Mouse (Mus musculus) embryonic fibroblast, embryonic 13.5 days (primary cell): ENCODE measurements around the gene Mms19.

Experiments
- CTCF ChIP-seq: IDR thresholded peaks from 2 replicates; pipeline ENCODE4 v1.5.1; 2011; ENCODE audit warnings: mild to moderate bottlenecking, control low read depth, low read length, moderate library complexity, borderline replicate concordance; ENCODE audit not compliant: insufficient read depth
- POLR2A ChIP-seq: IDR thresholded peaks from 2 replicates; pipeline ENCODE4 v1.6.1; 2011; ENCODE audit warnings: low read depth, mild to moderate bottlenecking, control low read depth, low read length, moderate library complexity

DNA sequence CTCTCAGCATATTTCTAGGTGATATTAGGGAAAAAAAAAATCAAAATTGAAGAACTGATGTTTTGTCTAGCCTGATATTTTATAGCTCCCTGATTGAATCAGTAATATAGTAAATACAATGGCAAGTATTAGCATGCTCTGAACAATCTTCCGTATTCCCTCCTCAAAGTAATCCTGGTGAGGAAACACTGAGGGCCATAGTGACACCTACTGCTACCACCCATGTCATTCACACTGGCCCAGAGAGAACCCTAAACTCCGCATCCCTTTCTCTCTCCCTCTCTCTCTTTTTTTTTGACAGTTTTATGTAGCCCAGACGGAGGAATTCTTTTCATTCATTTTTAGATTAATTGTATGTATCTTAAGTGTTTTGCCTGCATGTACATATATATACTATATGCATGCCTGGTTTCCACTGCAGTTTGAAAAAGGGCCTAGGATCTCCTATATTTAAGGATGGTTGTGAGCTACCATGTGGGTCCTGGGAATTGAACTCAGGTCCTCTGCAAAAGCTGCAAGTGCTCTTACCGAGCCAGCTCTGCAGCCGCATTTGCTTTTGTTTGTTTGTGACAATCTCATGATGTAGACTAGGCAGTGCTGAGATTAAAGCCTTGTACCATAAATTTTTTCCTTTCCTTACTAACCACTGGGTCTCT lies 60.4 kb downstream of the Mms19 start:
- no peak for TF ChIP-seq CTCF
- no peak for TF ChIP-seq POLR2A
